Mouse (Mus musculus): ENCODE data around the gene Acsbg1. TPM values are rescaled to one million over a fixed set of nuclear protein-coding genes. Genes with fewer than 3 reads are reported as not detected.

Gene Acsbg1
- total RNA-seq (2014; rRNA removed) (45.4 and 52.2 TPM in 2 replicates), polyA plus RNA-seq (2015; fragmentation: Nextera tagmentation; extraction: Ambion mirVana) (32.8 and 38.9 TPM in 2 replicates)

GRCm38 (mm10) chr9:54661605-54662377, at the start of gene Acsbg1:
Gene Acsbg1 (minus strand): TSS chr9:54661870.
- Histone ChIP-seq H3K27me3 (ENCODE audit: insufficient read depth, low read length) (no peaks in the 10 kb centered on the region), H3K9ac (no peak within 1 kb of the TSS), H3K4me1 (ENCODE audit: insufficient read depth) (peaks cover 10% of the 10 kb centered on the region; the same call in 1 of the 2 replicates), H3K4me2 (ENCODE audit: low read depth) (peak within 1 kb of the TSS; percentile 30), H3K4me3 (ENCODE audit: low read depth, low read length) (no peak within 1 kb of the TSS), H3K9me3 (ENCODE audit: low read length) (no peaks in the 10 kb centered on the region), H3K27ac (ENCODE audit: low read depth, low read length) (peak within 1 kb of the TSS; percentile 15), H3K36me3 (ENCODE audit: insufficient read depth) (no peaks in the 10 kb centered on the region)
- DNase-seq, result peak; percentile 20
- 3% methylated on average over 10 of the region's 10 CpGs for WGBS
- peak; percentile 83 for ATAC-seq
- TF ChIP-seq CTCF (IDR thresholded peaks at IDR 0.05; ENCODE audit: low read depth), result no peak

- Histone ChIP-seq H3K4me2 (ENCODE audit: low read depth) (no peak overlapping the region), H3K27ac (ENCODE audit: low read depth, low read length) (no peak overlapping the region), H3K4me3 (ENCODE audit: low read depth, low read length) (no peak overlapping the region), H3K27me3 (ENCODE audit: insufficient read depth, low read length) (no peaks in the 10 kb centered on the region), H3K36me3 (ENCODE audit: insufficient read depth) (peaks cover 31% of the 10 kb centered on the region), H3K9ac (no peak overlapping the region), H3K4me1 (ENCODE audit: insufficient read depth) (no peaks in the 10 kb centered on the region), H3K9me3 (ENCODE audit: low read length) (no peaks in the 10 kb centered on the region)
- TF ChIP-seq CTCF (IDR thresholded peaks at IDR 0.05; ENCODE audit: low read depth), result no peak
- DNase-seq (no peak), ATAC-seq (no peak)
- 84% methylated on average over 5 of the region's 5 CpGs for WGBS
Measured at GRCm38 (mm10) chr9:54708085-54708484, 46.4 kb upstream of the Acsbg1 start.

GRCm38 (mm10) chr9:54707288-54707999, 45.8 kb upstream of the Acsbg1 start:
- no peaks in the 10 kb centered on the region for H3K27me3 ChIP-seq (ENCODE audit: insufficient read depth, low read length)
- DNase-seq (peak; percentile 33), ATAC-seq (peak; percentile 70)
- no peak overlapping the region for H3K4me2 ChIP-seq (ENCODE audit: low read depth)
- TF ChIP-seq CTCF (IDR thresholded peaks at IDR 0.05; ENCODE audit: low read depth), result no peak
- H3K9me3 ChIP-seq (ENCODE audit: low read length), result no peaks in the 10 kb centered on the region
- no peak overlapping the region for H3K4me3 ChIP-seq (ENCODE audit: low read depth, low read length)
- H3K27ac ChIP-seq (ENCODE audit: low read depth, low read length), result no peak overlapping the region
- H3K36me3 ChIP-seq (ENCODE audit: insufficient read depth), result peaks cover 28% of the 10 kb centered on the region
- H3K4me1 ChIP-seq (ENCODE audit: insufficient read depth), result no peaks in the 10 kb centered on the region
- H3K9ac ChIP-seq, result no peak overlapping the region
- WGBS, result 29% methylated on average over 8 of the region's 8 CpGs

GRCm38 (mm10) chr9:54705561-54705960, 43.9 kb upstream of the Acsbg1 start:
- peaks cover 13% of the 10 kb centered on the region for H3K36me3 ChIP-seq (ENCODE audit: insufficient read depth)
- no peak for DNase-seq
- H3K27me3 ChIP-seq (ENCODE audit: insufficient read depth, low read length), result no peaks in the 10 kb centered on the region
- H3K4me2 ChIP-seq (ENCODE audit: low read depth), result no peak overlapping the region
- 71% methylated on average over 1 of the region's 1 CpGs for WGBS
- no peak overlapping the region for H3K9ac ChIP-seq
- no peaks in the 10 kb centered on the region for H3K4me1 ChIP-seq (ENCODE audit: insufficient read depth)
- 0 out of 2 replicates have a peak, but pooled peaks have one; percentile 27 for ATAC-seq
- H3K4me3 ChIP-seq (ENCODE audit: low read depth, low read length), result no peak overlapping the region
- TF ChIP-seq CTCF (IDR thresholded peaks at IDR 0.05; ENCODE audit: low read depth), result no peak
- no peak overlapping the region for H3K27ac ChIP-seq (ENCODE audit: low read depth, low read length)
- no peaks in the 10 kb centered on the region for H3K9me3 ChIP-seq (ENCODE audit: low read length)

- Histone ChIP-seq H3K27ac (ENCODE audit: low read depth, low read length) (no peak overlapping the region), H3K9me3 (ENCODE audit: low read length) (no peaks in the 10 kb centered on the region), H3K9ac (no peak overlapping the region), H3K4me2 (ENCODE audit: low read depth) (no peak overlapping the region), H3K36me3 (ENCODE audit: insufficient read depth) (peaks cover 6% of the 10 kb centered on the region), H3K4me1 (ENCODE audit: insufficient read depth) (no peaks in the 10 kb centered on the region), H3K27me3 (ENCODE audit: insufficient read depth, low read length) (no peaks in the 10 kb centered on the region), H3K4me3 (ENCODE audit: low read depth, low read length) (no peak overlapping the region)
- no peak for ATAC-seq
- 68% methylated on average over 5 of the region's 5 CpGs for WGBS
- no peak for TF ChIP-seq CTCF (IDR thresholded peaks at IDR 0.05; ENCODE audit: low read depth)
- DNase-seq, result no peak
Measured at GRCm38 (mm10) chr9:54704361-54704760, 42.7 kb upstream of the Acsbg1 start.

- WGBS, result 86% methylated on average over 2 of the region's 2 CpGs
- Histone ChIP-seq H3K4me2 (ENCODE audit: low read depth) (no peak overlapping the region), H3K9me3 (ENCODE audit: low read length) (no peaks in the 10 kb centered on the region), H3K27ac (ENCODE audit: low read depth, low read length) (no peak overlapping the region), H3K4me1 (ENCODE audit: insufficient read depth) (peaks cover 6% of the 10 kb centered on the region; the same call in 1 of the 2 replicates), H3K36me3 (ENCODE audit: insufficient read depth) (no peaks in the 10 kb centered on the region), H3K27me3 (ENCODE audit: insufficient read depth, low read length) (no peaks in the 10 kb centered on the region), H3K9ac (no peak overlapping the region), H3K4me3 (ENCODE audit: low read depth, low read length) (no peak overlapping the region)
- ATAC-seq (no peak), DNase-seq (no peak)
- no peak for TF ChIP-seq CTCF (IDR thresholded peaks at IDR 0.05; ENCODE audit: low read depth)
Measured at GRCm38 (mm10) chr9:54702581-54702980, 40.9 kb upstream of the Acsbg1 start.

- no peak for ATAC-seq
- Histone ChIP-seq H3K9me3 (ENCODE audit: low read length) (no peaks in the 10 kb centered on the region), H3K27ac (ENCODE audit: low read depth, low read length) (no peak overlapping the region), H3K27me3 (ENCODE audit: insufficient read depth, low read length) (no peaks in the 10 kb centered on the region), H3K36me3 (ENCODE audit: insufficient read depth) (no peaks in the 10 kb centered on the region), H3K4me1 (ENCODE audit: insufficient read depth) (peaks cover 8% of the 10 kb centered on the region; the same call in 1 of the 2 replicates), H3K9ac (no peak overlapping the region), H3K4me2 (ENCODE audit: low read depth) (peak overlapping the region; percentile 97), H3K4me3 (ENCODE audit: low read depth, low read length) (no peak overlapping the region)
- TF ChIP-seq CTCF (IDR thresholded peaks at IDR 0.05; ENCODE audit: low read depth), result no peak
- WGBS, result 83% methylated on average over 7 of the region's 7 CpGs
- DNase-seq, result no peak
Measured at GRCm38 (mm10) chr9:54700746-54701145, 39.1 kb upstream of the Acsbg1 start.

Measured in forebrain, postnatal 0 days (tissue).